Mouse (Mus musculus) ES-E14 (cell line): Measurements from ENCODE around the gene E130208F15Rik.

Experiments
- HCFC1 ChIP-seq: IDR thresholded peaks from 2 replicates; pipeline ENCODE4 v1.6.1; 2012; ENCODE audit warnings: low read length, inconsistent platforms, borderline replicate concordance; ENCODE audit not compliant: insufficient read depth
- MAFK ChIP-seq: IDR thresholded peaks from 2 replicates; pipeline ENCODE4 v1.6.1; 2014; ENCODE audit warnings: mild to moderate bottlenecking, low read depth, low read length, inconsistent platforms; ENCODE audit not compliant: insufficient read depth
- ZC3H11A ChIP-seq: IDR thresholded peaks from 2 replicates; pipeline ENCODE4 v1.6.1; 2012; ENCODE audit warnings: low read depth, mild to moderate bottlenecking, inconsistent platforms, low read length, borderline replicate concordance

- TF ChIP-seq MAFK, result no peak
- no peak for TF ChIP-seq HCFC1
- no peak for TF ChIP-seq ZC3H11A
These were observed 5.7 kb upstream of the E130208F15Rik start for GRCm38 (mm10) chr7:30315559-30316529.
